Mouse (Mus musculus) brain, embryonic 14.5 days (tissue): ENCODE data around the gene Asb3.

Source experiments
- CTCF ChIP-seq: fragments of 200-500 bp; IDR thresholded peaks from 2 replicates; pipeline ENCODE4 v1.5.1; 2012; ENCODE audit warnings: inconsistent platforms, mild to moderate bottlenecking, moderate library complexity, borderline replicate concordance; ENCODE audit not compliant: insufficient read depth, insufficient read length; ENCODE audit errors: extremely low read depth
- POLR2A ChIP-seq: fragments of 200-500 bp; IDR thresholded peaks from 2 replicates; pipeline ENCODE4 v1.6.1; 2012; ENCODE audit warnings: mild to moderate bottlenecking, inconsistent platforms, borderline replicate concordance; ENCODE audit not compliant: poor library complexity, insufficient read depth, insufficient read length, severe bottlenecking; ENCODE audit errors: extremely low read depth

DNA sequence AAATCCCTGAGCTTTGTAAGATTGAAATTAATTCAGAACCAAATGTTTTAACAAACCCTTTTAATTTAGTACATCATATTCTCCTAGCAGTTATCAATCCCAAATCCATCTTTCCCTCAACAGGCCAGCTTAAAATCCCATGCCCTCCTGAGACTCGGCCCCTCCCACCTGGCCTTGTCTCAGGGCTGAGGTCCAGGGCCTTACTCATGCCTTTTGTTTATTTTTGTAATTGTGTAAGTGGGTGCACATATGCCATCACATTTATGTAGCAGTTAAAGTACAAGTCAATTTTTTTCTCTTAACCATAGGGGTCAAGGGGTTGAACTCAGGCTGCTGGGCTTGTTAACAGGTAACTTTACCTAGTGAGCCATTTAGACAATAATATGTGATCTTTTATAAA, 40.9 kb upstream of the Asb3 start:
- TF ChIP-seq CTCF (no peak), POLR2A (no peak)
